Mouse (Mus musculus) v-Abl transformed pro-B cells (cell line): ENCODE results near the gene Aes.

ENCODE experiments used
- in situ Hi-C, 2 experiments: fragments of 400-800 bp; cut with MboI; formaldehyde crosslinking; loops; one replicate each; pipeline ENCODE4 v1.15.1; 2025; ENCODE audit not compliant: unreplicated experiment in 2 of 2

Aes gene

GRCm38 (mm10) chr10:81592631-81593030 is 33.3 kb downstream of the Aes start:
- in situ Hi-C loops: no loop called here

GRCm38 (mm10) chr10:81593223-81593622 is 33.9 kb downstream of the Aes start:
- in situ Hi-C loops: no loop called here

- in situ Hi-C loops: no loop called here
These were observed 34.6 kb downstream of the Aes start for GRCm38 (mm10) chr10:81593935-81594334.

GRCm38 (mm10) chr10:81595599-81595998 is 36.3 kb downstream of the Aes start:
- in situ Hi-C loops: no loop called here

GRCm38 (mm10) chr10:81596611-81597010 is 37.3 kb downstream of the Aes start:
- in situ Hi-C loops: no loop called here

- in situ Hi-C loops: no loop called here
These were observed 38.1 kb downstream of the Aes start for GRCm38 (mm10) chr10:81597137-81597950.

- in situ Hi-C loops: no loop called here
These were observed 39.1 kb downstream of the Aes start for GRCm38 (mm10) chr10:81598342-81598741.

- in situ Hi-C loops: no loop called here
These were observed 39.6 kb downstream of the Aes start for GRCm38 (mm10) chr10:81598871-81599270.

GRCm38 (mm10) chr10:81599630-81600029 is 40.3 kb downstream of the Aes start:
- in situ Hi-C loops: loop anchor here (5.0 kb wide), 1 partner anchor 37 kb away; no protein-coding TSS in a partner anchor

- in situ Hi-C loops: loop anchor here (5.0 kb wide), 1 partner anchor 38 kb away; no protein-coding TSS in a partner anchor
These were observed 40.8 kb downstream of the Aes start for GRCm38 (mm10) chr10:81600096-81600495.

- in situ Hi-C loops: loop anchor here (5.0 kb wide), 1 partner anchor 38 kb away; no protein-coding TSS in a partner anchor
These were observed 41.5 kb downstream of the Aes start, which contains the start of gene Tle6 for GRCm38 (mm10) chr10:81600738-81601203. Gene Tle6 (minus strand): TSS chr10:81601073.

- in situ Hi-C loops: loop anchor here (5.0 kb wide), 1 partner anchor 39 kb away; no protein-coding TSS in a partner anchor
These were observed 42.2 kb downstream of the Aes start for GRCm38 (mm10) chr10:81601396-81601905.

- in situ Hi-C loops: loop anchor here (5.0 kb wide), 1 partner anchor 40 kb away; no protein-coding TSS in a partner anchor
These were observed 43.5 kb downstream of the Aes start for GRCm38 (mm10) chr10:81602741-81603151.

- in situ Hi-C loops: loop anchor here (5.0 kb wide), 1 partner anchor 42 kb away; no protein-coding TSS in a partner anchor
These were observed 45.0 kb downstream of the Aes start for GRCm38 (mm10) chr10:81604019-81604967.

- in situ Hi-C loops: loop anchor here (5.0 kb wide), 3 partner anchors 43 to 562 kb away; partner anchors contain the start of gene Ncln (in 1 of the 2)
These were observed 45.8 kb downstream of the Aes start for GRCm38 (mm10) chr10:81604968-81605665.

- in situ Hi-C loops: loop anchor here in 1 of 2 experiments (5.0 kb wide), 2 partner anchors 108 to 562 kb away; partner anchors contain the start of gene Ncln
These were observed 46.3 kb downstream of the Aes start for GRCm38 (mm10) chr10:81605666-81605973.

- in situ Hi-C loops: loop anchor here in 1 of 2 experiments (5.0 kb wide), 2 partner anchors 109 to 561 kb away; partner anchors contain the start of gene Ncln
These were observed 46.9 kb downstream of the Aes start, which contains the start of gene BC025920 for GRCm38 (mm10) chr10:81605974-81606751. Gene BC025920 (plus strand): TSS chr10:81606270.

- in situ Hi-C loops: loop anchor here in 1 of 2 experiments (5.0 kb wide), 2 partner anchors 111 to 559 kb away; partner anchors contain the start of gene Ncln
These were observed 49.0 kb downstream of the Aes start for GRCm38 (mm10) chr10:81608308-81608707.

GRCm38 (mm10) chr10:81612779-81613178 is 53.5 kb downstream of the Aes start:
- in situ Hi-C loops: no loop called here
